Mouse (Mus musculus) midbrain, embryonic 16.5 days (tissue): ENCODE measurements around the gene Pigq. TPM values are rescaled to one million over a fixed set of nuclear protein-coding genes. Genes with fewer than 3 reads are reported as not detected.
A peak's percentile ranks its signal among the peaks of the same experiment; 100 is the strongest.

Experiments
- ATAC-seq: fragments of 200-750 bp; cut with Nextera tagmentation; 2 replicates; pipeline ENCODE4 v1.8.0; 2017; ENCODE audit warnings: moderate TSS enrichment
- H3K27ac ChIP-seq: fragments of 300-500 bp; sonication (generic); 2 replicates; pipeline ENCODE4 v1.5.1; 2014; ENCODE audit warnings: mild to moderate bottlenecking, low read length, mixed read lengths
- H3K27me3 ChIP-seq: fragments of 300-500 bp; sonication (generic); 2 replicates; pipeline ENCODE4 v1.6.1; 2014; ENCODE audit warnings: low read depth, low read length, mixed read lengths; ENCODE audit not compliant: control insufficient read depth, insufficient read depth
- H3K36me3 ChIP-seq: fragments of 300-500 bp; sonication (generic); 2 replicates; pipeline ENCODE4 v1.6.1; 2014; ENCODE audit warnings: mild to moderate bottlenecking, low read length, moderate library complexity, mixed read lengths; ENCODE audit not compliant: control insufficient read depth, insufficient read depth
- H3K4me1 ChIP-seq: fragments of 300-500 bp; sonication (generic); 2 replicates; pipeline ENCODE4 v1.6.1; 2014; ENCODE audit warnings: mild to moderate bottlenecking, low read length, mixed read lengths; ENCODE audit not compliant: control insufficient read depth, insufficient read depth
- H3K4me2 ChIP-seq: fragments of 300-500 bp; sonication (generic); 2 replicates; pipeline ENCODE4 v1.6.1; 2014; ENCODE audit warnings: mild to moderate bottlenecking, low read length, mixed read lengths
- H3K4me3 ChIP-seq: fragments of 300-500 bp; sonication (generic); 2 replicates; pipeline ENCODE4 v1.5.1; 2014; ENCODE audit warnings: low read depth, mild to moderate bottlenecking, low read length, moderate library complexity, mixed read lengths
- H3K9ac ChIP-seq: fragments of 300-500 bp; sonication (generic); 2 replicates; pipeline ENCODE4 v1.6.1; 2014; ENCODE audit warnings: low read depth, low read length, mixed read lengths
- H3K9me3 ChIP-seq: fragments of 300-500 bp; sonication (generic); replicated peaks from 2 replicates; pipeline ENCODE4 v1.6.1; 2014; ENCODE audit warnings: mild to moderate bottlenecking, low read length, mixed read lengths; ENCODE audit not compliant: control insufficient read depth, poor library complexity, severe bottlenecking
- WGBS: fragments of 180-500 bp; shearing (Covaris S2); extraction: QIAGEN DNeasy Blood & Tissue Kit; methylation state at CpG from one replicate; pipeline ENCODE4 v1.1.7; 2014; 5-methylcytosine and 5-hydroxymethylcytosine counted together
- polyA plus RNA-seq: library from polyadenylated mRNA; unstranded; fragments of >200 nt; fragmentation: Nextera tagmentation; extraction: Ambion mirVana; gene quantifications from 2 replicates; pipeline ENCODE4 v1.2.1, GENCODE M21; 2015

Gene Pigq
- polyA plus RNA-seq, 1 experiment from 2014 or later, result 85.3 TPM

DNA sequence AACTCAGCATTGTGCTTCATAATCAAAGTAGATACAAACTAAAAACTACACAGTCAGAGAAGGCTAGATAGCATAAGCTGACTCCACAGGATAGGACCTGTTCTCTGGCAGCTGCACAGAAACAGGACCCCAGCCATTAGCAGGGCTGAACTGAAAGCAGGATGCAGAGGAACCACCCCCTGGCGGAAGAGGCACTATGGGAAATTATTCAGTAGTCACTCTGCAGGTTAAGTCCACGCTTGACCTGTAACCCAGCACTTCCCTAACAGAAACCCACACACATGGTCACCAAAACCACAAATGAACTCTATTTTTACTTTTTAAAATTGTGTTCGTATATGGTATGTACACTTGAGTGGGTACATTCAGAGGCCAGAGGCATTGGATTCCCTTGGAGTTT is 41.7 kb downstream of the Pigq start:
- Histone ChIP-seq H3K36me3 (no peaks in the 10 kb centered on the region; the same call in 1 of the 2 replicates), H3K4me1 (no peaks in the 10 kb centered on the region), H3K27ac (no peak overlapping the region), H3K4me2 (no peak overlapping the region), H3K9ac (no peak overlapping the region), H3K4me3 (no peak overlapping the region), H3K27me3 (no peaks in the 10 kb centered on the region), H3K9me3 (no peaks in the 10 kb centered on the region)
- WGBS, result 90% methylated on average over 3 of the region's 3 CpGs
- no peak for ATAC-seq

DNA sequence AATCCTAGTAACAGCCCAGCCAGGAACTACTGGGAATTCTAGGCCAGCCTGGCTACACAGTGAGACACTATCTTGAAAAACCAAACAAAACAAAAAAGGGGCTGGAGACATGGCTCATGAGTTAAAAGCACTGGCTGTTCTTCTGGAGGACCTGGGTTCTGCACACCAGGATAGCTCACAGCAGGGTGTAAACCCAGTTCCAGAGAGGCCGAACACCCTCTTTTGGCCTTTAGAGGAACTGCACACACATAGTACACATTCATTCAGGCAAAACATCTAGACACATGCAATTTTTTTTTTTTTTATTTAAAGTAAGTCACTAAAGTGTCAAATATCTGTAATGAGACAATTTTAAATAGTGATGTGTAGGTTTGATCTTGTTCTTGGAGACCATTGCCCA is 44.5 kb downstream of the Pigq start:
- Histone ChIP-seq H3K4me3 (no peak overlapping the region), H3K27me3 (no peaks in the 10 kb centered on the region), H3K4me2 (no peak overlapping the region), H3K9me3 (no peaks in the 10 kb centered on the region), H3K4me1 (no peaks in the 10 kb centered on the region), H3K9ac (no peak overlapping the region), H3K36me3 (no peaks in the 10 kb centered on the region; the same call in 1 of the 2 replicates), H3K27ac (no peak overlapping the region)
- WGBS, result 91% methylated on average over 1 of the region's 1 CpGs
- ATAC-seq, result no peak

DNA sequence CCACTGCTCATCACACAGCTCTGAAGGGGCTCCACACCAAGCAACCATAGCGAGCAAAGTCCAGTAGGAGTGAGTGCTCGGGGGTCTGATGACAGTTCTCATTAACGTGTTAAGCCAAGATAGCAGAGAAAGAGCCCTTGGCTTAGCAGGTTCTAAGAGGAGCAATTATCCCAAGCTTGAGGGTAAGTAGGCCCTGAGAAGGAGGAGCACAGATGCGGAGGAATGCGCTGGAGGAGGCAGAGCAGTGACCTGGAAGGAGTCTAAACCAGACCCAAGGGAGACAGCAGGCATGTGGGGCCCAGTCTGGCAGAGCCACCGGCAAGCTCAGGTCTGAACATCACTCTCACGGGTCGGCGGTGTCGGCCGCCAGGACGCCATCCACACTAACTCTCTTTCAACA is 48.8 kb downstream of the Pigq start:
- WGBS, result 52% methylated on average over 12 of the region's 12 CpGs
- no peak for ATAC-seq

DNA sequence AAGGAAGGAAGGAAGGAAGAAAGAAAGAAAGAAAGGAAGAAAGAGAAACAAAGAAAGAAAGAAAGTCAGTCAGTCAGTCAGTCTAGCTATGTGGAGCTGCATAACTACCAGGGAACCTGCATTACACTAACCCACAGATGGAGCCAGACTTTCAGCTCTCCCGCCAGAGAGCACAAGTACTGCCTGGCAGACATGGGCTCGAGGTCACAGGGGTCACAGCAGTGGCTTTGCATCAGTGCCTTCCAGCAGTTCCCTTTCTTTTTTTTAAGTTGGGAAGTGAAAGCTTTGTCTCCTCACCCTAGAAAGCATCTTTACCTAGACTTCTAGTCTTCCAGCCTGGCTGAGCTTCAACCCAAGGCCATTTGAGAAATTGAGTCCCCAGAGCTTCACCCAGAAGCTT is 49.3 kb downstream of the Pigq start:
- ATAC-seq, result no peak
- WGBS, result 34% methylated on average over 2 of the region's 2 CpGs
- Histone ChIP-seq H3K27ac (no peak overlapping the region), H3K9me3 (no peaks in the 10 kb centered on the region), H3K9ac (no peak overlapping the region), H3K36me3 (no peaks in the 10 kb centered on the region; the same call in 1 of the 2 replicates), H3K27me3 (no peaks in the 10 kb centered on the region), H3K4me2 (no peak overlapping the region), H3K4me3 (no peak overlapping the region), H3K4me1 (peaks cover 4% of the 10 kb centered on the region; the same call in 1 of the 2 replicates)

More for the DNA sequence above, 48.8 kb downstream of the Pigq start:
- Histone ChIP-seq H3K9me3 (no peaks in the 10 kb centered on the region), H3K27ac (no peak overlapping the region), H3K9ac (no peak overlapping the region), H3K36me3 (no peaks in the 10 kb centered on the region; the same call in 1 of the 2 replicates), H3K27me3 (no peaks in the 10 kb centered on the region), H3K4me1 (peaks cover 4% of the 10 kb centered on the region; the same call in 1 of the 2 replicates), H3K4me2 (no peak overlapping the region), H3K4me3 (no peak overlapping the region)

DNA sequence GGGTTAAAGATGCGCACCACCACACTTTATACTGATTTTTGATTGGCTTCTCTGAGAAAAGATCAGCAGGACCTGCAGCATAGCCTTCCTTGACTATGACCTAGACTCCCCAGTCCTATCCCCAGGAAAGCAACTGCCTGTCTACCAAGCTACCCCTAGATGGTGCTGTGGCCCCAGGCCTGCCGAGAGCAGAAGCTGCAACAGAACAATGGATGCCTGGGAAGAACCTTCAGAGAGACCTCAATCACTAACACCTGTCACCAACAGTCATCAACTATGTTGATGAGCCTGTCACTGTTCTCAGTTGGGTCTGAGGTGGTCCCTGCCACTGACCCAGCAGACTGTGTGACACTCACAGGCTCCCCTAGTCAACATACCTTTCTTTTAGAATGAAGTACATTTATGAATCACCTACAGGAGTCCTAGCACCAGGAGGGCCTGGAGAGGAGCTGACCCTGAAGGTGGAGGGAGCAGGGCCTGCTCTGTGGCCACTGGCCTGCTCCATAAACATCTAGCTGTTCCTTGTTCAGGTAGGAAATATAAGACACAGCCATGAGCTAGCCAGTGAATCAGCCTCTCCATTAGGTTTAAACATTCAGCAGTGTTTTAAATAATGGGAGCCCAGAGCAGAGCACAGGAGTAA is 50.6 kb downstream of the Pigq start:
- H3K36me3 ChIP-seq, result no peaks in the 10 kb centered on the region
- H3K4me2 ChIP-seq, result no peak overlapping the region
- WGBS, result 39% methylated on average over 2 of the region's 2 CpGs
- no peaks in the 10 kb centered on the region for H3K9me3 ChIP-seq
- no peak overlapping the region for H3K4me3 ChIP-seq
- peak; percentile 73; the same call in 1 of the 2 replicates for ATAC-seq
- peak overlapping the region; percentile 43 for H3K27ac ChIP-seq
- peaks cover 4% of the 10 kb centered on the region; the same call in 1 of the 2 replicates for H3K4me1 ChIP-seq
- H3K9ac ChIP-seq, result 0 out of 2 replicates have a peak overlapping the region, but pooled peaks have one; percentile 11
- no peaks in the 10 kb centered on the region for H3K27me3 ChIP-seq

DNA sequence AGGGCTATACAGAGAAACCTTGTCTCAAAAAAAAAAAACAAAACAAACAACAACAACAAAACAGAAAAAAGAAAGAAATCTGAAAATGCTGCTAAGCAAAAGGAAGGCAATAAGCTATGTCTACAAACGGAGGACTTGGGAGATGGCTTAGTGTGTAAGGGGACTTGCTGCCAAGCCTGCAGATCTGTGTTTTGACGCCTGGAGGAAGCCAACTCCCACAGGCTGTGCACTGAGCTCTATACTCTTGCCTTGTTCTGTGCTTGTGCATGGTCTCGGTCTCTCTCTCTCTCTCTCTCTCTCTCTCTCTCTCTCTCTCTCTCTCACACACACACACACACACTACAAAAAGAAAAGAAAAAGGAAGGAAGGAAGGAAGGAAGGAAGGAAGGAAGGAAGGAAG is 55.9 kb downstream of the Pigq start:
- 95% methylated on average over 3 of the region's 3 CpGs for WGBS
- H3K4me1 ChIP-seq, result no peaks in the 10 kb centered on the region
- H3K9me3 ChIP-seq, result no peaks in the 10 kb centered on the region
- no peak for ATAC-seq
- H3K27me3 ChIP-seq, result no peaks in the 10 kb centered on the region
- H3K27ac ChIP-seq, result no peak overlapping the region
- no peaks in the 10 kb centered on the region; the same call in 1 of the 2 replicates for H3K36me3 ChIP-seq
- H3K4me3 ChIP-seq, result no peak overlapping the region
- H3K9ac ChIP-seq, result no peak overlapping the region
- no peak overlapping the region for H3K4me2 ChIP-seq

DNA sequence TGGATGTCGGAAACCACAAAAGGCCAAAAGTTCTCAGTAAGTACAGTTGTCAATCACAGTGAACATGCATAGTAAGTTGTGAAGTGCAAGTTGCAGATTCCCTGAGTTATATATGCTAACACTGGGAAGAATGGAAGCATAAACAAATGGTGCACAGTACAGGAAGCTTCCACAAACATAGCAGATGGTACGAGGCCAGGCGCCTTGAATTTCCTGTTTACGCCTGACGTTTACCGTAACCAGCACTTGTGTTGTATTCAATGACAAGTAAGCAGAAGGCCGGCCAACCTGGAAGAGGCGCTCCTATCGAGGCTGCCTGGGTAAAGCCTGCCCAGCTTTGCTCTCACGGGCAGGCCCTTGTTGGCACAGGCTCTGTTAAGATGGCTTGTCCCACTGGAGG is 57.3 kb downstream of the Pigq start:
- Histone ChIP-seq H3K36me3 (peaks cover 7% of the 10 kb centered on the region), H3K9ac (no peak overlapping the region), H3K27ac (no peak overlapping the region), H3K27me3 (no peaks in the 10 kb centered on the region), H3K4me2 (no peak overlapping the region), H3K4me1 (no peaks in the 10 kb centered on the region), H3K4me3 (no peak overlapping the region), H3K9me3 (no peaks in the 10 kb centered on the region)
- no peak for ATAC-seq
- 94% methylated on average over 10 of the region's 10 CpGs for WGBS

DNA sequence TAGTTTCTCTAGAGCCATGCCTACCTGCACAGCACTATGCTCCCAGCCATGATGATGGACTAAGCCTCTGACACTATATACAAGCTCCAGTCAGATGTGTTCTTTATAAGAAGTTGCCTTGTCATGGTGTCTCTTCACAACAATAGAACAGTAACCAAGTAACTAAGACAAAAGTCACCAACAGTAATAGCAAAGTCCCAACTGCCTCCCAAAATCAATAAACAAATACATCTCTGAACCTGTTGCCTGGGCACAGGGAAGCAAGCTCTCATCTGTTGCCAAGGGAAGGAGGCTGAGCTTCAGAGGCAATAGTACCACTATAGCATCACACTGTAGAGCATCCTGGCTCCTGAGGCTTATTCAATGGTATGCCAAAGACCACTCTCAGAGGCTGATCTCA is 57.9 kb downstream of the Pigq start:
- no peak overlapping the region for H3K4me3 ChIP-seq
- peaks cover 7% of the 10 kb centered on the region for H3K36me3 ChIP-seq
- H3K4me1 ChIP-seq, result no peaks in the 10 kb centered on the region
- no peaks in the 10 kb centered on the region for H3K27me3 ChIP-seq
- no peak overlapping the region for H3K9ac ChIP-seq
- H3K4me2 ChIP-seq, result no peak overlapping the region
- no peaks in the 10 kb centered on the region for H3K9me3 ChIP-seq
- ATAC-seq, result no peak
- no peak overlapping the region for H3K27ac ChIP-seq

DNA sequence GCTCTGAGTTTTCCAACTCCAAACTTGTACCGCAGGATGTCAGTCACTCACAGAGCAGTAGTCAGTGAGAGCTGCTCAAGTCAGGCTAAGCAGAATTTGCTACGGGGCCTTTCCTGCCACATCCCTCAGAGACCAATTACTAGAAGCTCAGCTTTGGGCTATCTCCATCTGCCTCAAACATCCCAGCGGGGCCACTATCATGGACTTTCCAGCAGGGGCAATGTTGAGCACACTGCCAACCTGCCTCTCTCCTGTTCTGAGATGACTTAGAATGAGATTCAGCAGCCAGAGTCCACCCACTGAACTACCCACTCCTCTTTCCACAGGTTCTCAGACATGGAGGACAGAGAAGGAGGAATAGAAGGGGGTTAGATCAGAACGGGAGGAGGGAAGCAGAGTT is 59.1 kb downstream of the Pigq start:
- Histone ChIP-seq H3K9ac (no peak overlapping the region), H3K27ac (no peak overlapping the region), H3K27me3 (no peaks in the 10 kb centered on the region), H3K36me3 (peaks cover 7% of the 10 kb centered on the region), H3K4me2 (no peak overlapping the region), H3K4me3 (no peak overlapping the region), H3K9me3 (no peaks in the 10 kb centered on the region), H3K4me1 (peaks cover 3% of the 10 kb centered on the region; the same call in 1 of the 2 replicates)
- WGBS, result 63% methylated on average over 4 of the region's 4 CpGs
- no peak; the same call in 1 of the 2 replicates for ATAC-seq
